Mouse (Mus musculus) neural tube, embryonic 11.5 days (tissue): Measurements from ENCODE around the gene Fmnl2. TPM values are rescaled to one million over a fixed set of nuclear protein-coding genes. Genes with fewer than 3 reads are reported as not detected.

ENCODE experiments used
- ATAC-seq: fragments of 200-750 bp; cut with Nextera tagmentation; 2 replicates; pipeline ENCODE4 v1.8.0; 2017; ENCODE audit warnings: moderate number of reproducible peaks, mild to moderate bottlenecking, moderate TSS enrichment, moderate library complexity; ENCODE audit not compliant: insufficient read depth, low FRiP score, low TSS enrichment
- DNase-seq: peaks from one replicate; pipeline ENCODE4 v3.0.0-alpha.2; 2015; ENCODE audit warnings: low spot score
- H3K27ac ChIP-seq: fragments of 300-500 bp; sonication (generic); 2 replicates; pipeline ENCODE4 v1.5.1; 2014; ENCODE audit warnings: low read depth, mild to moderate bottlenecking, low read length
- H3K27me3 ChIP-seq: fragments of 300-500 bp; sonication (generic); 2 replicates; pipeline ENCODE4 v1.6.1; 2014; ENCODE audit warnings: mild to moderate bottlenecking, low read length, mixed read lengths; ENCODE audit not compliant: control insufficient read depth, insufficient read depth
- H3K36me3 ChIP-seq: fragments of 300-500 bp; sonication (generic); 2 replicates; pipeline ENCODE4 v1.6.1; 2014; ENCODE audit warnings: mild to moderate bottlenecking, low read length, moderate library complexity, mixed read lengths; ENCODE audit not compliant: control insufficient read depth, insufficient read depth
- H3K4me1 ChIP-seq: fragments of 300-500 bp; sonication (generic); 2 replicates; pipeline ENCODE4 v1.6.1; 2014; ENCODE audit warnings: low read length, mixed read lengths; ENCODE audit not compliant: control insufficient read depth, insufficient read depth
- H3K4me2 ChIP-seq: fragments of 300-500 bp; sonication (generic); 2 replicates; pipeline ENCODE4 v1.6.1; 2014; ENCODE audit warnings: low read depth, mild to moderate bottlenecking, moderate library complexity
- H3K4me3 ChIP-seq: fragments of 300-500 bp; sonication (generic); 2 replicates; pipeline ENCODE4 v1.5.1; 2014; ENCODE audit warnings: low read depth, low read length
- H3K9ac ChIP-seq: fragments of 300-500 bp; sonication (generic); 2 replicates; pipeline ENCODE4 v1.6.1; 2014; ENCODE audit warnings: mild to moderate bottlenecking, low read length
- H3K9me3 ChIP-seq: fragments of 300-500 bp; sonication (generic); 2 replicates; pipeline ENCODE4 v1.6.1; 2016; ENCODE audit warnings: low read length; ENCODE audit not compliant: control insufficient read depth
- WGBS: fragments of 180-500 bp; shearing (Covaris S2); extraction: QIAGEN DNeasy Blood & Tissue Kit; methylation state at CpG from one replicate; pipeline ENCODE4 v1.1.7; 2014; 5-methylcytosine and 5-hydroxymethylcytosine counted together
- polyA plus RNA-seq: library from polyadenylated mRNA; unstranded; fragments of >200 nt; fragmentation: Nextera tagmentation; extraction: Ambion mirVana; gene quantifications from 2 replicates; pipeline ENCODE4 v1.2.1, GENCODE M21; 2014

Fmnl2 gene
- polyA plus RNA-seq, 1 experiment from 2014 or later = 7.8 TPM

DNA sequence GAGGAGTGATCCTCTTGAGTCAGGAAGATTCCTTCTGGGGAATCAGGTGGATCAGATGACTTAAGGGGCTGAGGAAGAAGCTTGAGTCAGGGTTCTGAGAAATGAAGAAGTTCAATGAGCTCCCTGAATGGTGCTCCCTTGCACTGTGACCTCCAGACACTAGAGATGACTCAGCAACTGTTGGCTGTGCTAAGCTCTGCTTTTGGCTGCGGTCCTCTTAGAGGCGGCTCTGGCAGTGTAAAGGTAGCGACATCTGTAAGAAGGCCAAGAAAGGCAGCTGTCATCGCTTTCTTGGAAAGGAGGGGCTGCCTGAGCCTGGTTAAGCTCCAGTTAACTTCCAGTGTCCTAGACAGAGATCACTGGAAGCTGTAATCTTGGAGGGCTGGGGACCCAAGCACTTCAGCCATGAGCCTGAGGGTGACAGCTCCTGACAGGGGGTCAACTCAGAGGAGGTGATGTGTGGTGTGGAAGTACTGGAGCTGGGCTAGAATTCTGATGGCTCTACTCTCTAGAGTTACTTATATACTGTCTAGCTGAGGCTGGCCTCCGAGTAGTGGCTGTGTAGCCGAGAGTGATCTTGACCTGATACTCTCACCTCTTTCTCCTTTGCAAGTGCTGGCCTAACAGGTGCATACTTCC is 37.4 kb downstream of the Fmnl2 start:
- 76% methylated on average over 6 of the region's 6 CpGs for WGBS
- ATAC-seq = no peak
- DNase-seq = no peak
- no peak overlapping the region for H3K27ac ChIP-seq
- no peak overlapping the region for H3K4me3 ChIP-seq
- no peaks in the 10 kb centered on the region for H3K9me3 ChIP-seq
- H3K4me2 ChIP-seq = no peak overlapping the region
- H3K4me1 ChIP-seq = no peaks in the 10 kb centered on the region
- no peaks in the 10 kb centered on the region for H3K27me3 ChIP-seq
- no peak overlapping the region for H3K9ac ChIP-seq
- H3K36me3 ChIP-seq = no peaks in the 10 kb centered on the region

- H3K9me3 ChIP-seq = no peaks in the 10 kb centered on the region
- no peaks in the 10 kb centered on the region for H3K36me3 ChIP-seq
- H3K9ac ChIP-seq = no peak overlapping the region
- H3K27me3 ChIP-seq = no peaks in the 10 kb centered on the region
- 87% methylated on average over 3 of the region's 3 CpGs for WGBS
- ATAC-seq (no peak), DNase-seq (no peak)
- H3K4me2 ChIP-seq = no peak overlapping the region
- H3K4me1 ChIP-seq = no peaks in the 10 kb centered on the region
- H3K4me3 ChIP-seq = no peak overlapping the region
- no peak overlapping the region for H3K27ac ChIP-seq
These were observed 39.3 kb downstream of the Fmnl2 start for GRCm38 (mm10) chr2:52896995-52897394.

DNA sequence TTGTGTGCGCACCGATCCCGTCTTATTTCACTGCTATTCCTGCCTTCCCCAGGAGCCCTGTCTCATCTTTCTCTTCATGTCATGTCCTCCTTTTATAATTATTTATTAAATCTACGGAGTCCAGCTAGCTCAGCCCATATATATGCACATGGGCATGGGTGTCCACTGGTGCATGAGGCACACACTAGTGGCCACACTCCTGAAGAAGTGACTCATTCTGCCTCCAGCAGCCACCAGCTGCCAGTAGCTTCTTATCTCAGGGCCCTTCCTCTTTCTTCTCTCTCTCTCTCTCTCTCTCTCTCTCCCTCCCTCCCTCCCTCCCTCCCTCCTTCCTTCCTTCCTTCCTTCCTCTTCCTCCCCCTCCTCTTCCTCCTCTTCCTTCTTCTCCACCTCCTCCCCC is 43.1 kb downstream of the Fmnl2 start:
- H3K9ac ChIP-seq = no peak overlapping the region
- no peak for DNase-seq

GRCm38 (mm10) chr2:52901300-52902013 is 43.8 kb downstream of the Fmnl2 start:
- no peak overlapping the region for H3K9ac ChIP-seq
- no peaks in the 10 kb centered on the region for H3K27me3 ChIP-seq
- peak; percentile 23 for DNase-seq
- ATAC-seq = no peak
- H3K9me3 ChIP-seq = no peaks in the 10 kb centered on the region
- no peaks in the 10 kb centered on the region for H3K36me3 ChIP-seq
- H3K4me1 ChIP-seq = no peaks in the 10 kb centered on the region
- 81% methylated on average over 6 of the region's 6 CpGs for WGBS
- H3K4me2 ChIP-seq = no peak overlapping the region
- H3K4me3 ChIP-seq = no peak overlapping the region
- H3K27ac ChIP-seq = no peak overlapping the region

More for the DNA sequence above, 43.1 kb downstream of the Fmnl2 start:
- Histone ChIP-seq H3K27ac (no peak overlapping the region), H3K4me3 (no peak overlapping the region), H3K4me2 (no peak overlapping the region), H3K4me1 (no peaks in the 10 kb centered on the region), H3K9me3 (no peaks in the 10 kb centered on the region), H3K27me3 (no peaks in the 10 kb centered on the region), H3K36me3 (no peaks in the 10 kb centered on the region)
- no peak for ATAC-seq
- 89% methylated on average over 4 of the region's 4 CpGs for WGBS

- DNase-seq (no peak), ATAC-seq (no peak)
- Histone ChIP-seq H3K4me2 (no peak overlapping the region), H3K36me3 (no peaks in the 10 kb centered on the region), H3K9me3 (no peaks in the 10 kb centered on the region), H3K4me1 (no peaks in the 10 kb centered on the region), H3K9ac (no peak overlapping the region), H3K27ac (no peak overlapping the region), H3K27me3 (no peaks in the 10 kb centered on the region), H3K4me3 (no peak overlapping the region)
- WGBS = 75% methylated on average over 3 of the region's 3 CpGs
These were observed 44.8 kb downstream of the Fmnl2 start for GRCm38 (mm10) chr2:52902456-52902855.

GRCm38 (mm10) chr2:52903228-52903963 is 45.7 kb downstream of the Fmnl2 start:
- no peak overlapping the region for H3K4me3 ChIP-seq
- H3K27me3 ChIP-seq = no peaks in the 10 kb centered on the region
- H3K9ac ChIP-seq = no peak overlapping the region
- WGBS = 76% methylated on average over 8 of the region's 8 CpGs
- no peak overlapping the region for H3K27ac ChIP-seq
- H3K9me3 ChIP-seq = no peaks in the 10 kb centered on the region
- H3K4me2 ChIP-seq = no peak overlapping the region
- DNase-seq (no peak), ATAC-seq (no peak)
- H3K36me3 ChIP-seq = no peaks in the 10 kb centered on the region
- no peaks in the 10 kb centered on the region for H3K4me1 ChIP-seq

DNA sequence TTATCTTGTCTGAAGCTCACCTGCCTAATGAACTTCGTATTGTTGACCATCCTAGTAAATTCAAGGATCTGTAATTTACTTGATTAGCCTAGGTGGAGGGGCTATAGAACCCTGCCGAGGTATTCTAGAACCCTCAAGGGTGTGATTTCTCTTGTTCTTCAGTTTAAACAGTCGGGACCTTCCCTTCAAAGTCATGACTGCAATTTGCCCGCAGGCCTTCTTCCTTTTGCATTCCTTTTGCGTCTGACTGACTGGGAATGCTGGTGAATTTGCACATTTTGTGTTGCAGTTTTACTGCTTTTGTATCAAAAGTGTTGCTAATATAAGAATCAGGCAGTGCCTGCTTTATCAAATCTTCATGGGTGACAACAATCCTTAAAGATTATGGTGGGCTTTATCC is 46.9 kb downstream of the Fmnl2 start:
- Histone ChIP-seq H3K27ac (no peak overlapping the region), H3K27me3 (no peaks in the 10 kb centered on the region), H3K4me2 (no peak overlapping the region), H3K9ac (no peak overlapping the region), H3K4me3 (no peak overlapping the region), H3K4me1 (no peaks in the 10 kb centered on the region), H3K9me3 (no peaks in the 10 kb centered on the region), H3K36me3 (no peaks in the 10 kb centered on the region)
- 64% methylated on average over 5 of the region's 5 CpGs for WGBS
- ATAC-seq (no peak), DNase-seq (no peak)

DNA sequence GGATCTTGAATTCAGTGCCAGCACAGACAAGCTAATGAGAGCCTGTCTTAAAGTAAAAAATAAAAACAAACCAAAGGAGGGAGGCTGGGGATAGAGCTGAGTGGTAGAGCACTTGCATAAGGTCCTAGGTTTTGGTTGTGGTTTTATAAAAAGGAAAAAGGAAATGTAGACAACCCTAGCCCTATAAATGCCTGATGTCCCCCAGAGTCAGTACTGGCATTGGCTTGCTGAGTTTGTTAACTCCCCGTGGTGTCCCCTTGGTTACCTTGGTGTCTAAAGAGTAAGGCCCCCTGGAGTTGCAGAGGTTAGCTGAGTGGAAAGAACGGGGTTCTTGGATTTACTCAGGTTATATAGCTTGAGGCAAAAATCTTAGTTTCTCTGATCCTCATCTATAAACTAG is 55.7 kb downstream of the Fmnl2 start:
- DNase-seq (no peak), ATAC-seq (no peak)
- no peak overlapping the region for H3K27ac ChIP-seq
- H3K9me3 ChIP-seq = no peaks in the 10 kb centered on the region
- H3K9ac ChIP-seq = no peak overlapping the region
- H3K27me3 ChIP-seq = no peaks in the 10 kb centered on the region
- H3K4me3 ChIP-seq = no peak overlapping the region
- no peaks in the 10 kb centered on the region for H3K36me3 ChIP-seq
- H3K4me1 ChIP-seq = no peaks in the 10 kb centered on the region
- WGBS = 19% methylated on average over 2 of the region's 2 CpGs
- no peak overlapping the region for H3K4me2 ChIP-seq
